Mouse (Mus musculus) retina, postnatal 1 day (tissue): Measurements from ENCODE around the gene Gale.

ENCODE experiments used
- DNase-seq: peaks from one replicate; pipeline ENCODE4 v3.0.0-alpha.2; 2012

The Gale gene

DNA sequence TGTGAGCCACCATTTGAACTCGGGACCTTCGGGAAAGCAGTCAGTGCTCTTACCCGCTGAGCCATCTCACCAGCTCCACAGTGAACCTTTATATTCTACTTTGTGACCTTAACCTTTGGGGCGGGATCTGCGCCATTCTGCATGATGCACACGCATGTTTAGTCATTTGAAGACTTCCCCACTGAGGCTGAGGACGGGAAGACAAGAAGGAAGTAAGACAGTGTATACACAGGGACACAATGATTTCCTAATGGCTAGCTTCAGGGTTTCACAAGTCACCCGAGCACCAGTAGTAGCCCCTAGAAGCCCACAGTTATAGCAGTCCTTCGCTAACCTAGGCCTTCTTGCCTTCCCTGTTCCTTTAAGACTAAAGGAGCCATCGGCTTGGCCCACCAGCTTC lies 17.8 kb upstream of the Gale start:
- DNase-seq, result no peak

GRCm38 (mm10) chr4:135946278-135946658 lies 17.3 kb upstream of the Gale start, which contains the start of gene Hmgcl:
Hmgcl (plus strand) TSS chr4:135946448.
- peak; percentile 96 for DNase-seq

GRCm38 (mm10) chr4:135946659-135947301 lies 16.7 kb upstream of the Gale start:
- no peak for DNase-seq

- no peak for DNase-seq
Observed at GRCm38 (mm10) chr4:135948142-135948541, 15.4 kb upstream of the Gale start.

DNA sequence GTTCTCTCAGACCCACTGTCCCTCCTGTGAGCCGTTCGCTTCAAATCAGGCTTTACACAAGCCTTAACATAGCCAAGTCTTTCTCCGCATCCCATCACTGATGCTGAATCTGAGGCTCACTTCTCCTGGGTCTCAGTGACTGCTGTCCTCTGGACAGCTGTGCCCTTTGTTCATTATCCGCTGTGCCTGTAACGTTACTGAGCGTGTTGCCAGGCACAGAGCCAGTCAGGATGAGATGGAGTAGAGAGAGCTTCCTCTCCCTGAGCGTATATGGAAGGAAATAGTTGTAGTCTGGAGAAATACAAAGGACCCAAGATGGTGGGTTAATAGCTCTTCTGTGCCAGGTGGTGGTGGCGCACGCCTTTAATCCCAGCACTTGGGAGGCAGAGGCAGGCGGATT lies 14.1 kb upstream of the Gale start:
- peak; percentile 56 for DNase-seq

- peak; percentile 90 for DNase-seq
Observed at GRCm38 (mm10) chr4:135949911-135950310, 13.6 kb upstream of the Gale start.

DNA sequence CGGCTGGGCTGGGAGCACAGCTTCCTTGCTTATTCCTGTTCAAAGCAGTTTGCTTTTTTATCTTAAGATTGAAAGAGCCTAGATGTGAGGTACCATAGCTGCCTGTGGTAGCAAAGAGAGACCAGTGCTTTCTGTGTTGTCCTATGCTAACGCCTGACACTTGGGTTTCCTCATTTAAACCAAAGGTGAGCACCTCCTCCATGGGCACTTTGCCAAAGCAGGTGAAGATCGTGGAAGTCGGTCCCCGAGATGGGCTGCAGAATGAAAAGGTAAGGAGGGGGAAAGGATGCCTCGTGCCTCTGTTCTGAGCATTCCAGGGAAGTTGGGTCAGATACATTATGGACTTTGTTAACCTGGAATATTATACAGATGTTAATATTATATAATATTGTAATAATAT lies 13.2 kb upstream of the Gale start:
- DNase-seq, result no peak

DNA sequence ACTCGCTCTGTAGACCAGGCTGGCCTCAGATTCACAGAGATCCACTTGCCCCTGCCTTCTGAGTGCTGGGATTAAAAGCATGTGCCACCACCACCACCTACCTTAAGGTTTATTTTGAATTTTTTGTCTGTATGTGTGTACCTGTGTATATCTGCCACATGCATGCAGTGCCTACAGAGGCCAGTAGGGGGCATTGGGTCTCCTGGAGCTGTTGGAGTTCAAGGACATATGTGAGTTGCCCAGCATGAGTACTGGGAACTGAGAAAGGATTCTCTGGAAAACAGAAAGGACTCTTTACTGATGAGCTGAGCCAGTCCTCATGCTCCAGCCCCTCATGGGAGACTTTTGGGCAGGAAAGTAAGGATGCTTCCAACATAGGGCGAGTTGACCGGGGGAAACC lies 12.0 kb upstream of the Gale start:
- DNase-seq, result no peak

GRCm38 (mm10) chr4:135953179-135953578 lies 10.3 kb upstream of the Gale start:
- DNase-seq, result no peak

DNA sequence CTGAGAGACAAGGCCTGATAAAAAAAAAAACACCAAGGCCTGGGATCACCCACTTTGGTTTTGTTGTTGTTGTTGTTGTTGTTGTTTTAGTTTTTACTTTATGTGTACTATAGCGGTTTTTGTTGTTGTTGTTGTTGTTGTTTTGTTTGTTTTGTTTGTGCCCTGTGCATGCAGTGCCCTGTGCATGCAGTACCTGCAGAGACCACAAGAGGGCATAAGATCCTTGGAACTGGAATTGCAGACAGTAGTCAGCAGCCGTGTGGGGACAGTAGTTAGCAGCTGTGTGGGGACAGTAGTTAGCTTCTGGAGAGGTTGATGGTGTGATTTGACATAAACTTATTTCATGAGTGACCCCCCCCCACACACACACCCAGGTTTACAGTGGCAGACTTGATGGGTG lies 9.3 kb upstream of the Gale start:
- peak; percentile 83 for DNase-seq

- DNase-seq, result no peak
Observed at GRCm38 (mm10) chr4:135955886-135956285, 7.6 kb upstream of the Gale start.

- peak; percentile 55 for DNase-seq
Observed at GRCm38 (mm10) chr4:135958354-135958753, 5.2 kb upstream of the Gale start.

DNA sequence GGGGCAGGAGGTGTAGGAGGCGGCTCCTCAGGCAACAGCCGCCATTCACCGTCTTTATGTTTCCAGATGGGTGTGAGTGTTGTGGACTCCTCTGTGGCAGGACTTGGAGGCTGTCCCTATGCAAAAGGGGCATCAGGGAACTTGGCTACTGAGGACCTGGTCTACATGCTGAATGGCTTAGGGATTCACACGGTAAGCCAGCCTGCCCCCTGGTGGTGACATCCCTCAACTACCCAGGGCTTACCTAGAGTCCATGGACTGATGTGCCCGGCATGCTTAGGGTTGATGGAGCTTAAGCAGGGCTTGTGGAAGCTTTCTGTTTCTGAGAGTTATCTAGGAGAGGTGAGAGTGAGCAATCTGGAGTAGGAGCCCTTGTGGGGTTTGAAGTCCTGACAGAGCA lies 2.8 kb upstream of the Gale start:
- peak; percentile 89 for DNase-seq

DNA sequence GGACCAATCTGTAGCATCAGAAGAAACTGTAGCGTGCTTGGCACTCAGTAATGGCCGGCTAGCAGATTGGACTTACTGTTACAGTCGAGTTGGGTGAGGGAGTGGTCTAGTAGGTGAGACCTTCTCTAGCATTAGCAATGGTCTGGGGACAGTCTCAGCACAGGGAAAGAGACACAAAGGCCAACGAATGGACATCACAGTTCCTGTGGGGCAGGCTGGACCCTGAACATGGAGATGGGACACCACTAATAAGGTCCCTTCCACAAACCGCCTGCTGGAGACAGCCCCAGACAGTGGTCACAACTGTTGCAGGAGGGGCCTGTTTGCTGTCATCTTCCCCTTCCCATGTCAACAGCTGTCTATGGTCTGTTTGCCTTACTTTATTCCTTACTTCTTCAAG lies 1.8 kb upstream of the Gale start:
- DNase-seq, result no peak

DNA sequence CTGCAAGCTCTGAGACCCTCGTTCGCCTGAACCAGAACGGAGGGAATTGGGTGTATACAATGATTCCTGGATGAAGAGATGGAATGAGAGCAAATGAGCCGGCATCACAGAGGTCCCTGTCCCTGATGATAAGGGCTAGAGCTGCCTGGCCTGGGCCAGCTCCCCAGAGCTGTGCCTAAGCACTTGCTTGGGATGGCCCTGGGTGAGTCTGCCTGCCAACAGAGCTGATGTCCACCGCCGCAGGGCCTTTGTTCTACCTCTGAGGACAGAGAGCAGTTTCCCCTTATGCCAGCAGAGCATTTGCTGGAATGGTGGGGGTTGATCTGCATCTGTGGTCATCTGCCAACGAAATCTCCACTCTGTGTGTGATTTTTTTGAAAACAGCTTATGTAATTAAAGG lies 1.3 kb upstream of the Gale start:
- no peak for DNase-seq

- no peak for DNase-seq
Observed at GRCm38 (mm10) chr4:135962946-135963345, 581 bp upstream of the Gale start.

DNA sequence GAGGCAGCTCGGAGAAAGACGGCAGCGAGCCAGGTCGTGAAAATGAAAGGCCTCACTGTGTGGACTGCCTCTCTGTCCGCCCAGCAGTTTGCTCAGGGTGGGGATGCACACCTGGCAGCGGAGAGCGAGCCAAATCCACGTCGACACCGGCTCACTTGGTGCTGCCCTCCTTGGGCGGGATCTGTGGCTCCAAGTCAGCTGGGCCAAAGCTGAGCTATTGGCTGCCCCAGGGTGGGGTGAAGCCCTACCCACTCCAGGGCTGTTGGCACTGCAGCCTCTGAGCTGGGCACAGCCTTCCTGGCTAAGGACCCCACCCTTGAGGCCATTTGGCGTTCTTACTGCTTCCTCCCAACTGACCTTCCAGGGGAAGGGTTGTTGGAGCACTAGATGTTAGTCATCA lies 899 bp downstream of the Gale start:
- DNase-seq, result no peak

- DNase-seq, result no peak
Observed at GRCm38 (mm10) chr4:135965113-135965512, 1.6 kb downstream of the Gale start.

DNA sequence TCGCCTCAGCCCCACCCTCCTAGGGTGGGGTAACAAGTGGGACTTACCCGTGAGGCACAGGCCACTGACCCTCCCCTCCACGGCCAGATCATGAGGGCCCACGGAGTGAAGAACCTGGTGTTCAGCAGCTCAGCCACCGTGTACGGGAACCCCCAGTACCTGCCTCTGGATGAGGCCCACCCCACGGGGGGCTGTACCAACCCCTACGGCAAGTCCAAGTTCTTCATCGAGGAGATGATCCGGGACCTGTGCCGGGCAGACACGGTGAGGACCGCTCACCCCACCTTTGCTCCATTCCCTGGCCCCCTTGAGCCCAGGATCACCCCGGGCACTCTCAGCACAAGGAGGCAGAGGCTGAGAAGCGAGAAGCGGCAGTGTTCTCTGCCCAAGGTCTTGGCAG lies 2.8 kb downstream of the Gale start:
- no peak for DNase-seq

DNA sequence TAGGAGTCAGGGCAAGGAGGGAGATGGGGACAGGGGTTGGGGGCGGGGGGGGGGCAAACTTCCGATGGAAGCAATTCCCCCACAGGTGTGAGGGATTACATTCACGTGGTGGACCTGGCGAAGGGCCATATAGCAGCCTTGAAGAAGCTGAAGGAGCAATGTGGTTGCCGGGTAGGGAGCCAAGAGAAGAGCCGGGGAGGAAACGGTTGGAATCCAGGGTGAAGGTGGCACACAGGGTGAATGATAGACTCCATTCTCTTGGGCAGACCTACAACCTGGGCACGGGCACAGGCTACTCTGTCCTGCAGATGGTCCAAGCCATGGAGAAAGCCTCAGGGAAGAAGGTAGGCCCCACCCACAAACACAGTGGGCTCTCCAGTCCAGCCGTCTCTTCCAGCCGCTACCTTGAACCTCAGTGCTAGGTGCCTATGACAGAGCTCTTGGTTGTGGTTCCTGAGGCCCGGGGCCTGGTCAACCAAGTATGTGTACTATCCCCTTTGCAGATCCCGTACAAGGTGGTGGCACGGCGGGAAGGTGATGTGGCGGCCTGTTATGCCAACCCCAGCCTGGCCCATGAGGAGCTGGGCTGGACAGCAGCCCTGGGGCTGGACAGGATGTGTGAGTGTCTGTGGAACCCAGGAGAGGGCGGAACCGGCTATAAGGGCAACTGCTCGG lies 3.7 kb downstream of the Gale start:
- no peak for DNase-seq

DNA sequence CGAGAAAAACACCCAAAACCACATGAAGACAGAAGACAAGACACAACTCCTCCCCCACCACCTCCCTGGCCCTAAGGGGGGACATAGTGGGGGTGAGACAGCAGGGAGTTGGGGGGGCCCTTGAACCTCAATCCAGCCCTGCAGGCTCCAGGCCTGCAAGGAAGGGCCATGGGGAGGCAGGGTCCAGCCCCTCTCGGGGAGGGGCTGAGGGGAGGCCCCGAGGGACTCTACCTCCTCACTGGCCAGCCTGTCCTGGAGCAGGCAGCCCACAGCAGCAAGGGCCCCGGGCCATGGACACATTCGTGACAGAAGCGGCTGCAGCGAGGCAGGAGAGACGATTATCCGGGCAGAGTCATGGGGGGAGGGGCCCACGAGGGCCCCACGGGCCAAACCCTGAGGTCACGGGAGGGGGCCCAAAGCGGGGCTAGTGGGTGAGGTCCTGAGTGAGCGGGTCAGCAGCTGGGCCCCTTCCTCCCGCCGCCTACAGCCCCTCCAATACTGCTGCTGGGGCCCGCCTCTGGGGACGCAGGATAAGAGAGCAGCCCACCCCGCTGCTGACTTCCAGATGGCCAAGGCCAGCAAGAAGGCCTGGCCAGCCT lies 4.8 kb downstream of the Gale start:
- no peak for DNase-seq

DNA sequence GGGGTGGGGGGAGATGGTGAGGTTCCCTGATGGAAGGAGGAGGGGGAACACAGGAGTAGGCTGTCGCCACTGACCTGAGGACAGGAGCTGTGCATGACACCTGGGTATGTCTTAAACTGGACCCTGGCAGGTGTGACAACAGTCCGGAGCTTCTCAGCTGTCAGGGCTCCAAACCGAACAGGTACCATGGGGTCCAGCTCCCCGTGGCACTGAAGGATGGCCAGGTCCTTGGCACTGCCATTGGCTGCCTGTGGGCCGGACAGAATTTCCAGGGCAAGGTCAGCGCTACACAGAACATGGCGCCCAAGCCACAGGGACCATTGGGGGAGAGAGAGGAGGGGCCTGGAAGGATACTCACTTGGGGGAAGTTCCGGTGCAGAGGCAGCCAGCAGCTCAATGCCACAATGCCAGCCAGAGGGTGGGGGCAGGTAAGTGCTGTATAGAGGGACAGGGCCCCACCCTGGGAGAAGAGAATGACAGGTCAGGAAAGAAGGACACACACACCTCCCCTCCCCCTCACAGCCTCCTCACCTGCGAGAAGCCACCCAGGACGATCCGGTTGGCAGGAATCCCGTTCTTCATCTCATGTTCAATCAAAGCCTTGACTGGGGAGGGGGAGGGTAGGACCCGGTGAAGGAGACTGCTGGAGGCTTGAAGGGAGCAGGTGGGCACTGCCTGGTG lies 5.7 kb downstream of the Gale start:
- DNase-seq, result no peak

DNA sequence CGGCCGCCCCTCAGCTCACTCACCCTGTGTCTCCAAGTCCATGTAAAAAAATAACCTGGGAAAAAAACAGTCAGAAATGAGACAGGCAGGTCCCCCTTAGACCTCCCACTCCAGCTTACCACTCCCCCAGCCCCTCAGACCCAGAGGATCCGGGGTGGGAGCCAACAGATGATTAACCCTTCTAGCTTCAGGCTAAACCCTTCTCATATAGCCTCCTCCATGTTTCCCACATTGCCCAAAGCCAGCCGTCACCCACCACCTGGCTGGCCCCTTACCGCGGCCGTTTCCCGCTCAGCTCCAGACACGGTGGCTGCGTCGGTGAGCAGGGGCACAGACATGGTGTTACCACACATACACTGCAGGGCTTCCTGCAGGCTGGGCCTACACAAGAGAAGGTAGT lies 7.1 kb downstream of the Gale start:
- DNase-seq, result no peak
